Mouse (Mus musculus): ENCODE data around the gene Tmtc4.

The Tmtc4 gene

DNA sequence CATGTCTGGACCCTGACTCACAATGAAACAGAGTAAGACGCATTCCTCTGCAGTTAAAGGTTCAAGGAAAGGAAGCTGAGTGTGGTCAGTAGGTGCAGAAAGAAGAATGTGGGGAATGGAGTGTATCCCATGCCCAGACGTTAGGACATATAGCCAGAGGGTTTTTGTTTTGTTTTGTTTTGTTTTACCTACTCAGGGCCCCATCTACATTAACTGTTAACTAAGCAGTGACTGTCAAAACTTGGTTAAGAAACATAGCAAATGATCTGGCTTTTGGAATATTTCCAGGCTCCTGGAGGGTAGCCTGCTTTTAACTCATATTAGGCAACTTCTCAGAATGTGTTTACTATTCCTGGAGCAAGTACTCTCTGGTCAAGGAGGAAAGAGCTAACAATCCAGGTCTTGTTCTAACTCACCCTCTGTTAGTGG, 79.9 kb downstream of the Tmtc4 start:
- peak in 1 of 2 experiments; percentile 87 for DNase-seq (ENCODE audit: inconsistent age in 2 of 2, low spot score in 1 of 2)

DNA sequence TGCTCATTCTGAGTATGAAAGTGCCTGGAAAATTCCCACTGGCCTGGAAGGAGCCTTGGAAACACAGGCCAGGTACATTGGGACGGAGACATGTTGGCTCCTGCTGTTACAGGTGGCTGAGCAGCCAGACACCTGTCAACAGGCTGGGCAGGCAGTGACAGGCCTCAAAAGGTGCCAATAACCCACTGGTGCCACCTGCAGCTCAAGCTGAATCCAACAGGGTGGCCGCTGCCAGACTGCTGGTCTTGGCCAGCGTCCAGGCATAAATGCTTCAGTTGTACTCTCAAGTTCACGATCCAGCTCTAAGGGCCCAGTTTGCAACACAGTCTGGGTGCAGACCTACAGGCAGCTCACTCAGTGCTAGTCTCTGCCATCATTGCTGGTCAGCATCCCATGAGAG, 81.0 kb downstream of the Tmtc4 start:
- DNase-seq (ENCODE audit: inconsistent age in 2 of 2, low spot score in 1 of 2) = peak; percentile 80 to 91

DNA sequence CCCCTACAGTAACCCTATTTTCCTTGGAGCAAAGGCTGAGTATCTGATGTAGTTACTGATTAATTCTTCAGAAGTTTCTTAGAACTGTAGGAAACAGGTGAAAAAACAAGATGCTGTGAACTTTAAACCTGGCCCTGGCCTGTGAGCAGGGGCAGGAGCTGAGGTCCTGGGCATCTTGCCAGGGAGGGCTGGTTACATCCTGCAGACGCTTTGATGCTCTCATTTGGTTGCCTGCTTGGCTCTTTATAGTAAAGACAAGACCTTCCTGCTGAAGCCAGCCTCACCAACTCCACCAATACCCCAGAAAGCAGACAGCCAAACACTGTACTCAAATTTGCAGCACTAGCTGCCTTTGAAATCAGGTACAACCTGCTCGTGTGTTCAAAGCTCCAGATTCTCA, 81.7 kb downstream of the Tmtc4 start:
- DNase-seq (ENCODE audit: inconsistent age in 2 of 2, low spot score in 1 of 2) = peak; percentile 56 to 77

DNA sequence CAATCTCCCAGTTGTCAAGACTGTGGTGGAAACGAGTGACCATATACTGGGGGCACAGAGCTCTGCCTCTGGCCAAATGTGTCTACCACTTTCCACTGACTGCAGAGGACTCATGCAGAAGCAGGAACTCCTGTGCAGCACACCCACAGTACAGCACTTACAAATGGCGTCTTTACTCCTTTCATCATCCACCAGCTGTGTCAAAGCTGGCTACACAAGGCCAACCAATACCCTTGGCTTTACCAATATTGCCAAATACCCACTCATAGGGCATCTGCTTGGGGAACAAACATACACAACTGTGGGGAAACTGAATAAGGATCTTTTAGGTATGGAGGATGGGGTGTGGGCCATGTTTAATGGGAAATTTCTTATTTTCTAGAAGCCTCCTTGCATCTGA, 82.1 kb downstream of the Tmtc4 start:
- peak in 1 of 2 experiments; percentile 63 for DNase-seq (ENCODE audit: inconsistent age in 2 of 2, low spot score in 1 of 2)

DNA sequence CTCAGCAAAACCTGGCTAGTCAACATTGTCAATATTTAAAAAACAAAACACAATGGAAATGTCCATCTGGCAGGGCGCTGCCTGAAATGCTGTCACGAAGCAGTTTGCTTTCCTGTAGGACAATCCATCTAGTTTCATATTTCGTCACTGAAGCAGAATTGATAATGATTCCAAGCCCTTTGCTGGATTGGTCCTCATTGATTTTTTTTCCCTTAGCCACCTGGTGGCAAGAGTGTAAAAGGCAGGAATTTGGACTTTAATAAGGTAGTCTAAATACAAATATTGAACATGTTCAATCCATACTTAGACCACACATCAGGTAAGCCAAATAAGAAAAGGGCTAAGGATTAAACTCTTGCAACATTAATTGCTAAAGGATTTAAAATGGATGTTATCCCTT, 82.7 kb downstream of the Tmtc4 start:
- DNase-seq (ENCODE audit: inconsistent age in 2 of 2, low spot score in 1 of 2) = no peak

DNA sequence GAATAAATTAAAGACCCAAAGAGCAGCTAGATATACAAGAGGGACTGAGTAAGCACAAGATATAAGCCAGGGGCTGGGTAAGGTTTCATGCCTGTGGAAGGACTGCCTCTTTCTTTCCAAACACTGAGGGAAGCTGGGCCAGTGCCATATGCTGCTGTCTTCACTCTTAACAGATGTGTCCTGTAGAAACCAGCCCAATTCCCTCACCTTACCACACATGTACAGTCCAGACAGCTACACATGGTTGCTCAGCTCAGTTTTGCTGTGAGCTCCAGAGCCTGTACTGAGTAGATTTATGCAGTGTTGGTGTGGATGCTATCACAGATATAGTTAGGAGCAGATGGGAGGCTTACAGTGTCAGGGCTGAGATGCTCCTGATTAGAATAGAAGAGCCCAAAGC, 83.2 kb downstream of the Tmtc4 start:
- no peak for DNase-seq (ENCODE audit: inconsistent age in 2 of 2, low spot score in 1 of 2)

DNA sequence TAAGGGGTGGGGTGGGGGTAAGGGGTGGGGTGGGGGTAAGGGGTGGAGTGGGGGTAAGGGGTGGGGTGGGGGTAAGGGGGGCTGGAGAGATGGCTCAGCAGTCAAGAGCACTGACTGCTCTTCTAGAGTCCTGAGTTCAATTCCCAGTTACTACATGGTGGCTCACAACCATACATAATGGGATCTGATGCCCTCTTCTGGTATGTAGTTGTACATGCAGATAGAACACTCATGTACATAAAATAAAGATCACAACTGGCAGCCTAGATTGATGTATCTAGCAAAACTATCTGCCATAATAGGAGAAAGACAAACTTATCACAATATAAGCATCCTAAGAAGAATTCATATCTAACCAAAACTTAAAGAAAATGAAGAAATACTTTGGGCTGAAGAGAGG, 85.3 kb downstream of the Tmtc4 start:
- no peak for DNase-seq (ENCODE audit: inconsistent age in 2 of 2, low spot score in 1 of 2)

DNA sequence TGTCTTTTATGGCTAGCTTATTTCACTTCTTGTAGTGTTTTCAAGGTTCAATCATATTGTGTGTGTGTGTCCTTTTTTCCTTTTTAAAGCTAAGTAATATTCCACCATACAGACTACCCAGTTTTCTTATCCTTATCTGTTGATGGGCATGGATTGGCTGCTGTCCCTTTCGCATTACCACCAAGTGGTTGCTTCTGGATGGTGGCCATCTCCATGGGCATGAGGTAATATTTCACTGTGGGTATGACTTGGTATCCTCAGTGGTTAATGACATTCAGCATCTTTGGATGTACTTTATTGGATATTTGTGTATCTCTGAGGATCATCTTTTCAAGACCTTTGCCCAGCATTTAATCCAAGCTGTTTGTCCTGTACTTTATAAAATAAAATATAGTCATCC, 87.7 kb downstream of the Tmtc4 start:
- no peak for DNase-seq (ENCODE audit: inconsistent age in 2 of 2, low spot score in 1 of 2)

DNA sequence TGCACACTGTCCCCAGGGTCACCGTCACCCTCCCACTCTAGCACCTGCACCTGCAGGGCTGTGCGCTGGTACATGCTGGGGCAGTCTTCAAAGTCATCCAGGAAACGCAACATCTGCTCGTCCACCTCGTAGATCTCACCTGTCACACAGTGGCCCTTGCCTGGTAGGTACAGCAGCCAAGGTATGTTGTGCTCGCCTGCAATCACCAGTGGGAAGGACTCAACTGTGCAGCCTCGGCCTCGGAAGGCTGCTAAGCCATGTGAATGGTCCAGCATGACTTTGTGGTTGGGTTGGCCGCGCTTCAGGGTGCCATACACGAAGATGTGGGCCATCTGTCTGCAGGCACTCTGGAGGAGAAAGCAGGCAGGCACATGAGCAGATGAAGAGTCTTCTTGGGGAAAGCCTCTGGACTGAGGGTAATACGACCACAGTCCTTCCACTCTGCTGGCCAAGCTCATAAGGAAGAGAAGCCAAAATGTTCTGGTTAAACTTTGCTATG, 92.3 kb downstream of the Tmtc4 start:
- DNase-seq (ENCODE audit: inconsistent age in 2 of 2, low spot score in 1 of 2) = no peak

DNA sequence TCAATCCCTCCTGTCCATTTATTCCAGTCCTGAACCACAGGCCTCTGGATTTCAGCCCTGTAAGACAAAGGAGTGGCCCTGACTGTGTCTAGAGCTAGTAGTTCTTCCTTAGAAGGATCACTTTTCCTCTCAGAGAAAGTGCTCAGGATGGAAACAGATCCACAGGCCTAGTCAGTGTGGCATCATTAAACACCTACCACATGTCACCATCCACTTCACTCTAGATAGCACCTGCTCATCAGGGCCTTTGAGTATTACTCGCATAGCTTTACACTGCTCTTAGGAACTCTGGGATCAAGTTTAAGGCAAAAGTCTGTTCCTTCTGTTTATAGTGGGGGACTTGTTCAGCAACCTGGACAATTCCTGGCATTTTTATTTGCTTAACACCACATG, 95.4 kb downstream of the Tmtc4 start:
- no peak for DNase-seq (ENCODE audit: inconsistent age in 2 of 2, low spot score in 1 of 2)

DNA sequence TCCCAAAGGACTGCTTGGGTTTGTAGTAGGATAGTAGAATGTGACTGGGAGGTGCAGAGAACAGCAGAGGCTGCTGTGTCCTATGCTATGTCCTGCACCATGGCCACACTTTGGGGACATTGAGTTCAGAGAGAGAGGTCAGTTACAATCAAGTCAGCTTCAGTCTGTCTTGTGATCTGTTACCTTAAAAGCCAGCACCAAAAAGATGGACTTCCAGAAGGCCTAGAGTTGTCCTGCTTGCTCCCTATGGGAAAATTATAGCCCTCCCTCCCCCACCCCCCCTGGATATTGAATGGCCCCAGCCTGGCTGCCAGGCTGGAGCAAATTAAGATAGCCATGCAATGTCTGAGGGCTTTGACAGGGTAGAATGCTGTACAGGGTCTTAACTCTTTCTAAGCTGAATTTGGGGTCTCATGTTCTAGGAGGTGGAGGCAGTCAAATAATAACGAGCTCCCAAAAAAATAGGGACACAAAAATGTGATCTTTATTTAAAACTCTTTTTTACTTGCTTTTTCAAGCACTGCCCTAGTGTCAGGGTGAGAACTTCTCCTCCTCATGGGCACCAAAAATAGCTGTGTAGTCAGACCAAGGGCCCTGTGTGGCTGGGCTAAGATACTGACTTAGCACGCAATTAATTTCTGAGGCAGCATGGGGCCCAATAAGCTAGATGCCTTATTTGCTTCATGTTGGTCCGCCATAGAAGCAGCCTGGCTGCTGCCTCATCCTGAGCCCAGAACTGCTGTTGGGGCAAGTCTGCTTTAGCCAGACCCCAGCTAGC, 95.9 kb downstream of the Tmtc4 start:
- no peak for DNase-seq (ENCODE audit: inconsistent age in 2 of 2, low spot score in 1 of 2)

DNA sequence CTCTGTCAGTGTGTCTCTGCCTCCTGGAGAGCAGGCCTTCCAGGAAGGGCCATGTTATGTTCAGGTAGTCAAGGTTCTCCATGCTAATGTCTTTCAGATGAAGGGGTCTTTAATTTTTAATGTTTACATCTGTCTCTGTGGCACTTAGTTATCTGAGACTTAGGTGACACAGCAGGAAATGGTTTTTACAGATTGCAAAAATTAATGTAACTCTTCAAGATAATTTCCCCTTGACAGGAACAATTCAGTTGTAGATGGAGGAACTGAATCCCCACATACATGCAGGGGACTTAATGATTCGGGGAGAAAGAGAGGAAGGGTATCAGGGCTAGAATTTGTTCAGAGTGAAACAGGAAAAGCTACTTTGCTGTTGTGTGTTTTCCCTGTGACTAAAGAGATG, 96.6 kb downstream of the Tmtc4 start:
- DNase-seq (ENCODE audit: inconsistent age in 2 of 2, low spot score in 1 of 2) = no peak

DNA sequence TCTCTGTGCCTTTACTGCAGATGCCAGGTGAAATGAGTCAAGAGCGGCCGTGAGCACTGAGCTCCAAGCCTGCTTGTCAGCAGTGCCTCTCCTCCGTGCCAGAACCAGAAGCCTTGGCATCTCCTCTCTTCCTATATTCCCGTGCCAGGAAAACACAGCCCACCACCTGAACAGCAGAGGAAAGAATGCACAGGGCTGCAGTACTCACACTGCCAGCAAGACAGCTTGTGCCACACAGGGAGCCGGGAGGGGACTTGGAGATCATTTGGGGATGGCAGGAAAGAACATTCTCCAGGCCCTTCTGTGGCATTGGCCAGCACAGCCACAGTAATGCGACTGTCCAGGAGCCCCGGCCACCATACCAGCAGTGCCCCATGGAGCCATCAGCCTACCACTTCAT, 97.9 kb downstream of the Tmtc4 start:
- DNase-seq (ENCODE audit: inconsistent age in 2 of 2, low spot score in 1 of 2) = no peak

DNA sequence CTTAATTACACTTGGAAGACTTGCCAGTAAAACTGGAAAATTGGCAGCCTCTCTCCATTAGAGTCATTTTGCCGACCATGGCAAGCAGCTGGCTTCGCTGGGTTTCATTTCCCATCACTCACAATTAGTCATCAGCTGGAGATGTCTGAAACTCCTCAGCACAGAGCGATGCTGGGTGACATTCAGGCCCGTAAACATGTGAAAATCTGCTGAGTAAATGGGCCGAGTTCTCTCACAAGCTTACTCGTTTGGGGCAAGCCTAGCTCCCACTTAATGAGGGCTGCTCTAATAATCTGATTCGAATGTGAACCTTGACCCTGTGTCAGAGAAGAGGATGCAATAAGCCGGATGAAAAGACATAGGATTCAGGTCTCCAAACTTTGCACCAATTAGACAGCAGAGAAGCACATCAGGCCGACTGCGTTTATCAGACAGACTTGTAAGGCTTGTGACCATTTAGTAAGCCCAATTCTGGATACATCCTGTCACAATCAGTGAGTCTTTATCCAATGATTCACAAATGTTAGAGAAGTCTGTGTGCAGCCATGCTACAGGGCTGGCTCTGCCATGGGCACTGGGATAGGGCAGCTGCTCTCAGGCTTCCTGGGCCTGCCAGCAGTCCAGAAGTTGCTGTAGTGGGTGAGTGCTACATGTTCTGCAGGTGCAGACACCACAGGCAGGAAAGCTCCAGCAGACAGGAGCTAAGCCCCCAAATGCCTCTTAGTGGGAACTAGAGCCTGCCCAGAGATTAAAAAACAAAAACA, 99.8 kb downstream of the Tmtc4 start:
- DNase-seq (ENCODE audit: inconsistent age in 2 of 2, low spot score in 1 of 2) = peak in 1 of 2 experiments; percentile 46

DNA sequence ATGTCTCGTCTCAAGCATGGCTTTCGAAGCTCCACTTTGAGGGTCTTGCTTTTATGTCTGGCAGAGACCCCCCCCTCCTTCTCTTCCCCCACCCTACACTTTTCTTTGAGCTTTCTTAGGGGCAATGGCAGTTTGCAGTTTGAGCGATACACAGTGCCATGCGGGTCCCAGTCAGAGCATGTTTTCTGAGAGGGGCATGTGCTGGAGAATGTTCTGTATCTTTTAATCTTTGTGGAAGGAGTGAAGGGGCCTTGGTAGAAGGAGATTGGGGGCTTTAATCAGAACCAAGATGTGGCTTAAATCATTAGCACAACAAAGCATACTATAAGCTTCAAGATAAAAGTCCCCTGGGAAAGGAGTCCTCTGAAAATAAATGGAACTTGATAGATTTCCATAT, 100.4 kb downstream of the Tmtc4 start:
- DNase-seq (ENCODE audit: inconsistent age in 2 of 2, low spot score in 1 of 2) = no peak

DNA sequence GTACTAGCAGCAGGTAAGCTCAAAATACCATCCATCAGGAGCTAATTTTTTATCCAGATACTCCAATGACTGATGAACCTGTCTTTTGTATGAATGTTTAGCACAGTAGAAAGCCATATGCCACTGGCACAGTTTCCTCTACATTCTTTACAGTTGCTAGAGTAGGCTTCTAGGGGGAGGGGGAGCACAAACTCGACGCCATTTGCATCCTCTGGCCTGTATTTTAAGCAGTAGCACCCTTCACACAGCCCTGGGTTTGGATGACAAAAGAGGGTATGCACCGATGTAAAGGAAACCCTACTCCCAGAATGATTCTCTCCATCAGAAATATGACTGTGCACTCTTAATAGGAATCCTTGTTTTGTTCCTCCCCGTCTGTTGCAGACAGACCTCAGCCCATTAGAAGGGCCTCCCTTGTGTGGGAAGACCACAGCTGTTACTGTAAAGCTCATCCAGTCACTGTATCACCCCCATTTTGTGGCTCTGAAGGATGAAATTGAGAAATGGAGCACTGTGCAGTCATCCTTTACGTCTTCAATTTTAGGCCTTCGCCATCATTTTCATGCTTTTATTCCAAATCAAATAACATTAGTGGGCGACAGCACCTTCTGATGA, 100.9 kb downstream of the Tmtc4 start:
- no peak for DNase-seq (ENCODE audit: inconsistent age in 2 of 2, low spot score in 1 of 2)

DNA sequence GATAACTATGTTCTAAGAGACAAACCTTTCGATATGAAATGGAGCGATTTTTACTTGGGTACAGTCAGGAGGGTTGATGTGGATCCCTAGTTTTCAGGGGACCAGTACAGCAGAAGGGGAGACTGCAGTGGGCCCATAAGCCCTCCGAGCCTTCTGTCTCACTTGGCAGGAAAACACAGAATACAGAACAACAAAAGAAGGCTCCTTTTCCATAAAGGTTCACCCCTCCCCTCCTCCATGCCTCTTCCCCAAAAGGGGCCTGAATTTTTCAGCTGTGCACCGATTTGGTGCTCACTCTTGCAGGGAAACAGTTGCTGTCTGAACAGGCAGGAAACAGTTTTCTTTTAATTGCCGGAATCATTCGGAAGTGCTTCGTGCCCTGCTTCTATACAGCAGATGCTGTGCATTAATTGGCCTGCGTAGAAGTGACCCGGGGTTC, 101.6 kb downstream of the Tmtc4 start:
- no peak for DNase-seq (ENCODE audit: inconsistent age in 2 of 2, low spot score in 1 of 2)

DNA sequence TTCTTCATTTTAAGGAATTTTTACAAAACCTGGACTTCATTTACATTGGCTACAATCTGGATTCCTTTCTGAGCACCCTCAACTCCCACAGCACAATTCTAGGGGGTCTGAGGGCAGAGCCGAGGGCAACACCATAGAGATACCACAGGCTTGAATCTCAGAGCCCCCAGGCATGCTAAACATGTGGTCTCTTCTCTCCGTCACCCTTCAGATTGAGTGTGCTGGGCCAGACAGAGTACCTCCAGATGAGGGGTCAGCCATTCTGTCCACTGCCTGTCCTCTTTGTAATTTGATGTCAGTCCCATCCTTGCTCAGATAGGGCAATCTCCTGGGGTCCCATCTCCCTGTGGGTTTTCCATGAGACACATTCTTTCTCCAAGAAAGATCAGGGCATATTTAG, 102.1 kb downstream of the Tmtc4 start:
- no peak for DNase-seq (ENCODE audit: inconsistent age in 2 of 2, low spot score in 1 of 2)

DNA sequence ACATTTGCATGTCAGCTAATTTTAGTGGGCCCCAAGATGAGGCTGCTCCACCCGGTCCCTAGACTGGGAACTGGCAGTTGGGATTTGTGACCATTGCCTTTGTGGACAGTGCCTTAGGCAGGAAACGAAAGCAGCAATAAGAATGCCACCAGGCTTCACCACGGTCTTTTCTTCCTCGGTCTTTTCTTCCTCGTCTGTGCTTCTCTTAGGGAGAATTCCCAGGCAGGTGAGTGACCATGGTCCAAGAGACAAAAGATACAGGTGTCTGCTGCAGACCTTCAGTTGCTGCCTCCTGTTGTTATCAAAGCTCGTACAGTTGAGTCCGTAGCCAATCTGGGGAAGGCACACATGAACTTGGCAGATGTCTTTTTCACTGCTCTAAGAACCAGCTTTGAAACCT, 103.5 kb downstream of the Tmtc4 start:
- no peak for DNase-seq (ENCODE audit: inconsistent age in 2 of 2, low spot score in 1 of 2)

DNA sequence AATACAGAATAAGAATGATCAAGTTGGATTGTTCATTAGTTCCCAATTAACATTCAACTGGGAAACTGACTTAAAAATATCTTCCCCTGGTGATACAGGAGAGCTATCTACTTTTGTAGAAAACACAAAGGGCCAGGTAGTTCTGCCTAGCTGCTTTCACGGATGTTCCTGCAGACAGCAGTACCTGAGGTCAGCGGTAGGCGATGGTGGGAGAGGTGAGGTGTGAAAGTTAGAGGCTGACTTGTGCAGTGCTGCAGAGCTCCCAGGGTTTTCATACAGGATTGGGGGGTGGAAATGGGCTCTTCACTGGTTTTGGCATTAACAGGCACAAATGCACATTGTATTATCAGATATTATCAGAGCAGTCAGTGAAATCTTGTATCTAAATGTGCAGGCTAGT, 106.0 kb downstream of the Tmtc4 start:
- DNase-seq (ENCODE audit: inconsistent age in 2 of 2, low spot score in 1 of 2) = no peak

DNA sequence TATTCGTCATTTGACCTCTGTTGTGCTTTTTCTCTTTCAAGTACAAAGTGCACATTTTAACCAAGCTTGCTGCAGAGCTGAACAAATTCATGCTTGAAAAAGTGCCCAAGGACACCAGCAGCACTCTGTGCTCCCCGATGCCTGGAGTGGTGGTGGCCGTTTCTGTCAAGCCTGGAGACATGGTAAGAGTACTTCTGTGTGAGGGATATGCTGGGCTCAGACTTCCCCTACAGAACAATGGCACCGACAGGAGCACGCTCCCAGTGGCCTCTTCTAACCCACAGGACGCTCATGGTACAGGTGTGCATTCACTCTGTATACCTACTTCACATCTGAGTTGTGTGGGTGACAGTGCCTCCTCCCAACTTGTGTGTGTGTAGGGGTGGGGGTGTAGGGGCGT, 107.1 kb downstream of the Tmtc4 start:
- peak; percentile 76 to 80 for DNase-seq (ENCODE audit: inconsistent age in 2 of 2, low spot score in 1 of 2)

DNA sequence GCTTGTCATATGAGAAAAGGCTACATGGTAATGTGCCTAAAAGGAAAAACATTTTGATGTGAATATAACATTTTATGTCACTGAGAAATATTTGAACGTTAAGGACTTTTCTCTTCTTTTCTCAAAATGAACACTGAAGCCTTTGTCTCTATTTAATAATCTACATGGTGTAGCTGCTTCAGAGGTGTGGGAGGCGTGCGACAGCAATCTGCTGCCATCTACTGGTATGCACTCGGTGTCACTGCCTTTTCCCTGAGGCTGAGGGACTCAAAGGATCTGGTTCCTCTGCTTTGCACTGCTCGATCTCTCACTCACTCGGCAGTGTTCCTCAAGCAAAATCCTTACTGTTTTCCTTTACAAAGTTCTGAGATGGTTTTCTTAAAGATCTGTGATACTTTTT, 107.7 kb downstream of the Tmtc4 start:
- DNase-seq (ENCODE audit: inconsistent age in 2 of 2, low spot score in 1 of 2) = peak; percentile 82 to 93

Data from adrenal gland, adult (tissue).